Mouse (Mus musculus) limb, embryonic 14.5 days (tissue): ENCODE data around the gene Gltp. TPM values are rescaled to one million over a fixed set of nuclear protein-coding genes. Genes with fewer than 3 reads are reported as not detected.

Experiments
- ATAC-seq: fragments of 200-750 bp; cut with Nextera tagmentation; 2 replicates; pipeline ENCODE4 v1.8.0; 2017; ENCODE audit warnings: low read depth, moderate number of reproducible peaks, moderate TSS enrichment; ENCODE audit not compliant: low FRiP score
- DNase-seq: peaks from one replicate; pipeline ENCODE4 v3.0.0-alpha.2; 2015; ENCODE audit warnings: low spot score
- H3K27ac ChIP-seq: fragments of 300-500 bp; sonication (generic); replicated peaks from 2 replicates; pipeline ENCODE4 v1.5.1; 2014; ENCODE audit warnings: low read depth, mild to moderate bottlenecking, low read length, moderate library complexity, mixed read lengths
- H3K27me3 ChIP-seq: fragments of 300-500 bp; sonication (generic); 2 replicates; pipeline ENCODE4 v1.6.1; 2014; ENCODE audit warnings: low read length, mixed read lengths; ENCODE audit not compliant: control insufficient read depth, insufficient read depth
- H3K36me3 ChIP-seq: fragments of 300-500 bp; sonication (generic); 2 replicates; pipeline ENCODE4 v1.6.1; 2014; ENCODE audit warnings: mild to moderate bottlenecking, low read length, moderate library complexity, mixed read lengths; ENCODE audit not compliant: control insufficient read depth, insufficient read depth
- H3K4me1 ChIP-seq: fragments of 300-500 bp; sonication (generic); 2 replicates; pipeline ENCODE4 v1.6.1; 2014; ENCODE audit warnings: antibody characterized with exemption, low read length, mixed read lengths; ENCODE audit not compliant: control insufficient read depth, insufficient read depth
- H3K4me2 ChIP-seq: fragments of 300-500 bp; sonication (generic); replicated peaks from 2 replicates; pipeline ENCODE4 v1.6.1; 2014; ENCODE audit warnings: low read depth, mild to moderate bottlenecking, low read length, moderate library complexity; ENCODE audit not compliant: severe bottlenecking
- H3K4me3 ChIP-seq: fragments of 300-500 bp; sonication (generic); replicated peaks from 2 replicates; pipeline ENCODE4 v1.5.1; 2014; ENCODE audit warnings: low read length
- H3K9ac ChIP-seq: fragments of 300-500 bp; sonication (generic); 2 replicates; pipeline ENCODE4 v1.6.1; 2014; ENCODE audit warnings: mild to moderate bottlenecking, low read depth, low read length, moderate library complexity; ENCODE audit not compliant: severe bottlenecking
- H3K9me3 ChIP-seq: fragments of 300-500 bp; sonication (generic); 2 replicates; pipeline ENCODE4 v1.6.1; 2016; ENCODE audit warnings: low read length; ENCODE audit not compliant: control insufficient read depth
- POLR2A ChIP-seq: fragments of 200-500 bp; IDR thresholded peaks from 2 replicates; pipeline ENCODE4 v1.8.0; 2012; ENCODE audit warnings: inconsistent platforms, mild to moderate bottlenecking, moderate library complexity, borderline replicate concordance; ENCODE audit not compliant: insufficient read depth, insufficient read length; ENCODE audit errors: extremely low read depth
- whole genome bisulfite sequencing: fragments of 180-500 bp; shearing (Covaris S2); extraction: QIAGEN DNeasy Blood & Tissue Kit; methylation state at CpG from one replicate; pipeline ENCODE4 v1.1.7; 2014; 5-methylcytosine and 5-hydroxymethylcytosine counted together
- polyA plus RNA-seq, 2 experiments: library from polyadenylated mRNA; depleted of rRNA in 1 of 2; stranded (reverse) in 1 of 2; unstranded in 1 of 2; fragments of >200 nt; fragmentation: Nextera tagmentation in 1 of 2; extraction: Ambion mirVana in 1 of 2; gene quantifications; 2 replicates each; pipeline versions ENCODE4 v1.2.1 to v1.2.3; 2012 to 2014

Gltp gene
- polyA plus RNA-seq, 2 experiments = 132 to 289 TPM

GRCm38 (mm10) chr5:114651002-114651401 is 39.8 kb downstream of the Gltp start:
- no peak for TF ChIP-seq POLR2A
- Histone ChIP-seq H3K36me3 (no peaks in the 10 kb centered on the region), H3K9ac (no peak overlapping the region; the same call in 1 of the 2 replicates), H3K4me3 (no peak overlapping the region), H3K4me2 (no peak overlapping the region), H3K27ac (peak overlapping the region; percentile 44; the same call in 1 of the 2 replicates), H3K4me1 (peaks cover 33% of the 10 kb centered on the region), H3K9me3 (no peaks in the 10 kb centered on the region), H3K27me3 (no peaks in the 10 kb centered on the region)
- DNase-seq (no peak), ATAC-seq (no peak)
- WGBS = 50% methylated on average over 14 of the region's 14 CpGs

DNA sequence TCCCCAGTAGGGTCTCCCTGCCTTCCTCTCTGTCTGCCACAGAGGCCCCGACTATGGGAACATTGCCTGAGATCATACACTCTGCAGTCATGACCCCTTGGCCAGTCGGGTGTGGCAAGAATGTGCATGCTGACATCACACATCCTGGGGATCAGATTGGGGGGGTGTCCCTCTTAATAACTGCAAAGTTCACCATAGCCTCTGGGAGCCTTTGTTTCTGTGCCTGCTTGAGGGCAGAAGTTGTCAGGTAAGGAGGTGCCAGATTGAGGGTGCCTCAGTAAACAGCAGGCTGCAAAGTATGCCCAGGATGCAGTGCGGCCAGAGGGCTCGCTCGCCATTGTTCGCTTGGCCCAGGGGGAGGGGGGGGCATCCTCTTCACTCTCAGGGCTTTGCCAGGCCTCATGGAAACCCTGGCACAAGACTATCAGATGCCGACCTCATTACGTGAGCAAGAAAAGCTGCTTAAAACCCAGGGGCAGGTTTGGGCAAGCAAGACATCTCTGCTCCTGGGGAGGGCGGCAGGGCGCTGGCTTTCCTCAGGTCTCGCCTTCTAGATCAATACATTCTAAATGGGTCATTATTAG is 42.0 kb downstream of the Gltp start:
- ATAC-seq (no peak), DNase-seq (no peak)
- H3K9me3 ChIP-seq = no peaks in the 10 kb centered on the region
- H3K36me3 ChIP-seq = no peaks in the 10 kb centered on the region
- no peaks in the 10 kb centered on the region for H3K27me3 ChIP-seq
- H3K27ac ChIP-seq = no peak overlapping the region
- peaks cover 30% of the 10 kb centered on the region for H3K4me1 ChIP-seq
- no peak overlapping the region for H3K4me3 ChIP-seq
- WGBS = 70% methylated on average over 11 of the region's 11 CpGs
- H3K4me2 ChIP-seq = no peak overlapping the region
- TF ChIP-seq POLR2A = no peak
- H3K9ac ChIP-seq = no peak overlapping the region

GRCm38 (mm10) chr5:114647211-114647974 is 43.4 kb downstream of the Gltp start:
- peak overlapping the region; percentile 47 for H3K4me2 ChIP-seq
- DNase-seq = peak; percentile 56
- H3K4me1 ChIP-seq = peaks cover 30% of the 10 kb centered on the region
- no peaks in the 10 kb centered on the region for H3K27me3 ChIP-seq
- peak overlapping the region; percentile 28 for H3K4me3 ChIP-seq
- no peaks in the 10 kb centered on the region for H3K36me3 ChIP-seq
- H3K9me3 ChIP-seq = no peaks in the 10 kb centered on the region
- ATAC-seq = peak; percentile 67
- WGBS = 2% methylated on average over 27 of the region's 27 CpGs
- TF ChIP-seq POLR2A = no peak
- H3K9ac ChIP-seq = no peak overlapping the region; the same call in 1 of the 2 replicates
- no peak overlapping the region; the same call in 1 of the 2 replicates for H3K27ac ChIP-seq

GRCm38 (mm10) chr5:114645916-114646315 is 44.9 kb downstream of the Gltp start:
- 89% methylated on average over 5 of the region's 5 CpGs for WGBS
- no peak overlapping the region for H3K27ac ChIP-seq
- H3K9me3 ChIP-seq = no peaks in the 10 kb centered on the region
- no peaks in the 10 kb centered on the region for H3K27me3 ChIP-seq
- H3K4me2 ChIP-seq = no peak overlapping the region
- DNase-seq (no peak), ATAC-seq (no peak)
- no peak overlapping the region for H3K4me3 ChIP-seq
- H3K9ac ChIP-seq = no peak overlapping the region
- H3K4me1 ChIP-seq = peaks cover 23% of the 10 kb centered on the region
- TF ChIP-seq POLR2A = no peak
- H3K36me3 ChIP-seq = no peaks in the 10 kb centered on the region

- DNase-seq (no peak), ATAC-seq (no peak)
- Histone ChIP-seq H3K9ac (no peak overlapping the region), H3K4me1 (peaks cover 14% of the 10 kb centered on the region), H3K4me2 (no peak overlapping the region), H3K27me3 (no peaks in the 10 kb centered on the region), H3K9me3 (no peaks in the 10 kb centered on the region), H3K27ac (no peak overlapping the region), H3K4me3 (no peak overlapping the region), H3K36me3 (no peaks in the 10 kb centered on the region)
- WGBS = 42% methylated on average over 6 of the region's 6 CpGs
- TF ChIP-seq POLR2A = no peak
These were observed 45.9 kb downstream of the Gltp start for GRCm38 (mm10) chr5:114644918-114645317.
